In genomic region chr13:14471121-14471520, GRCm38 (mm10) we compare ENCODE assay signal across 28 mouse cellular contexts. TPM values are rescaled to one million over a fixed set of nuclear protein-coding genes. Genes with fewer than 3 reads are reported as not detected.
A peak's percentile ranks its signal among the peaks of the same experiment; 100 is the strongest.
DNase-seq lines count a peak whose midpoint lies in the region; ATAC-seq lines count a peak whose summit lies in the region.
"Had no signal": no experiment of that assay in that cellular context is flagged by ENCODE, and none has a peak within 500 bp of the region (broad histone marks: within the 10 kb centered on the region; RNA-seq: fewer than 3 reads in every experiment).

No protein-coding gene starts in this region.

- WGBS in forebrain, embryonic 15.5 days: 94% methylated on average over 1 of the region's 1 CpGs
- WGBS in forebrain, embryonic 11.5 days: 81% methylated on average over 1 of the region's 1 CpGs
- WGBS in hindbrain, embryonic 16.5 days: 81% methylated on average over 1 of the region's 1 CpGs
- WGBS in hindbrain, embryonic 10.5 days: 94% methylated on average over 1 of the region's 1 CpGs
- WGBS in neural tube, embryonic 13.5 days: 69% methylated on average over 1 of the region's 1 CpGs

- H3K27me3 ChIP-seq in forebrain, embryonic 15.5 days: no peaks in the 10 kb centered on the region
- H3K27me3 ChIP-seq in forebrain, embryonic 11.5 days (ENCODE audit: control insufficient read depth, insufficient read depth, low read length): no peaks in the 10 kb centered on the region
- no peaks in the 10 kb centered on the region for H3K27me3 ChIP-seq in hindbrain, embryonic 16.5 days (replicated peaks; ENCODE audit: control insufficient read depth, insufficient read depth, low read length)
- no peaks in the 10 kb centered on the region for H3K27me3 ChIP-seq in hindbrain, embryonic 10.5 days (ENCODE audit: insufficient read depth, poor library complexity, severe bottlenecking)
- no peaks in the 10 kb centered on the region for H3K27me3 ChIP-seq in neural tube, embryonic 13.5 days
- H3K27me3 ChIP-seq: embryonic facial prominence, embryonic 15.5 days; limb, embryonic 15.5 days; liver, embryonic 13.5 days; neural tube, embryonic 12.5 days; stomach, embryonic 15.5 days had no signal

- ATAC-seq in forebrain, embryonic 15.5 days (replicated peaks): peak; percentile 38; the same call in 1 of the 2 replicates
- ATAC-seq in forebrain, embryonic 11.5 days (replicated peaks; ENCODE audit: low FRiP score): no peak
- ATAC-seq in hindbrain, embryonic 16.5 days: 0 out of 2 replicates have a peak, but pooled peaks have one; percentile 18
- ATAC-seq in neural tube, embryonic 13.5 days (ENCODE audit: low read depth): peak; percentile 47; the same call in 1 of the 2 replicates
- ATAC-seq: activated CD4-positive, CD25-positive, alpha-beta regulatory T cell, adult 4 months; forebrain, embryonic 16.5 days; intestine, embryonic 16.5 days had no signal

- H3K4me1 ChIP-seq in forebrain, embryonic 15.5 days: no peaks in the 10 kb centered on the region
- H3K4me1 ChIP-seq in forebrain, embryonic 11.5 days (replicated peaks; ENCODE audit: control insufficient read depth, insufficient read depth, low read length): no peaks in the 10 kb centered on the region
- no peaks in the 10 kb centered on the region for H3K4me1 ChIP-seq in hindbrain, embryonic 16.5 days (ENCODE audit: control insufficient read depth, insufficient read depth, low read depth, low read length)
- no peaks in the 10 kb centered on the region for H3K4me1 ChIP-seq in hindbrain, embryonic 10.5 days (replicated peaks)
- H3K4me1 ChIP-seq in neural tube, embryonic 13.5 days (replicated peaks): no peaks in the 10 kb centered on the region
- H3K4me1 ChIP-seq: embryonic facial prominence, embryonic 15.5 days; limb, embryonic 10.5 days; limb, embryonic 15.5 days; liver, embryonic 13.5 days; neural tube, embryonic 12.5 days; stomach, embryonic 15.5 days had no signal

- no peak for DNase-seq in forebrain, embryonic 11.5 days (ENCODE audit: low spot score)
- DNase-seq in hindbrain, embryonic 10.5 days (ENCODE audit: low spot score): no peak
- DNase-seq in neural tube, embryonic 10.5 days (ENCODE audit: extremely low spot score, low spot score): no peak
- DNase-seq in layer of hippocampus, postnatal 36 days: no peak
- DNase-seq: adrenal gland, adult 2 months; adrenal gland, postnatal 36 days; cerebellum, adult 18-20 months; cerebellum, postnatal 10 days; gastrocnemius, adult 2 months; heart, postnatal 36 days; kidney, adult 9 months; kidney, postnatal 10 days; liver, embryonic 13.5 days; lung, postnatal 10 days; retina, postnatal 1 day; right cerebral cortex, postnatal 14 days had no signal

- H3K4me2 ChIP-seq in forebrain, embryonic 15.5 days (replicated peaks): no peak overlapping the region
- H3K4me2 ChIP-seq in forebrain, embryonic 11.5 days (ENCODE audit: low read depth, low read length, severe bottlenecking): no peak overlapping the region
- no peak overlapping the region for H3K4me2 ChIP-seq in hindbrain, embryonic 16.5 days (ENCODE audit: low read length)
- H3K4me2 ChIP-seq in neural tube, embryonic 13.5 days: no peak overlapping the region
- H3K4me2 ChIP-seq: embryonic facial prominence, embryonic 15.5 days; limb, embryonic 15.5 days; liver, embryonic 13.5 days; neural tube, embryonic 12.5 days; stomach, embryonic 15.5 days had no signal

- H3K4me3 ChIP-seq in forebrain, embryonic 15.5 days: no peak overlapping the region
- H3K4me3 ChIP-seq in forebrain, embryonic 11.5 days (ENCODE audit: low read depth, low read length): no peak overlapping the region
- no peak overlapping the region for H3K4me3 ChIP-seq in hindbrain, embryonic 16.5 days (ENCODE audit: low read length)
- H3K4me3 ChIP-seq in hindbrain, embryonic 10.5 days: no peak overlapping the region
- H3K4me3 ChIP-seq in neural tube, embryonic 13.5 days: no peak overlapping the region
- H3K4me3 ChIP-seq: embryonic facial prominence, embryonic 15.5 days; gastrocnemius, adult 2 months; limb, embryonic 10.5 days; limb, embryonic 15.5 days; liver, embryonic 13.5 days; neural tube, embryonic 12.5 days; stomach, embryonic 15.5 days had no signal

- H3K36me3 ChIP-seq in forebrain, embryonic 15.5 days: peaks cover 3% of the 10 kb centered on the region; the same call in 1 of the 2 replicates
- no peaks in the 10 kb centered on the region for H3K36me3 ChIP-seq in forebrain, embryonic 11.5 days (ENCODE audit: control insufficient read depth, insufficient read depth, low read length)
- H3K36me3 ChIP-seq in hindbrain, embryonic 16.5 days (ENCODE audit: control insufficient read depth, insufficient read depth, low read length): no peaks in the 10 kb centered on the region
- no peaks in the 10 kb centered on the region for H3K36me3 ChIP-seq in hindbrain, embryonic 10.5 days
- H3K36me3 ChIP-seq in neural tube, embryonic 13.5 days: no peaks in the 10 kb centered on the region
- H3K36me3 ChIP-seq: embryonic facial prominence, embryonic 15.5 days; limb, embryonic 10.5 days; limb, embryonic 15.5 days; liver, embryonic 13.5 days; neural tube, embryonic 12.5 days; stomach, embryonic 15.5 days had no signal

- no peak overlapping the region for H3K27ac ChIP-seq in forebrain, embryonic 15.5 days (replicated peaks)
- no peak overlapping the region for H3K27ac ChIP-seq in forebrain, embryonic 11.5 days (ENCODE audit: low read depth, low read length)
- H3K27ac ChIP-seq in hindbrain, embryonic 16.5 days (ENCODE audit: low read depth, low read length): no peak overlapping the region
- H3K27ac ChIP-seq in hindbrain, embryonic 10.5 days: no peak overlapping the region
- H3K27ac ChIP-seq in neural tube, embryonic 13.5 days (replicated peaks): no peak overlapping the region
- H3K27ac ChIP-seq: embryonic facial prominence, embryonic 15.5 days; gastrocnemius, adult 2 months; limb, embryonic 10.5 days; limb, embryonic 15.5 days; liver, embryonic 13.5 days; neural tube, embryonic 12.5 days; stomach, embryonic 15.5 days had no signal

- H3K9me3 ChIP-seq in forebrain, embryonic 15.5 days: no peaks in the 10 kb centered on the region
- no peaks in the 10 kb centered on the region for H3K9me3 ChIP-seq in forebrain, embryonic 11.5 days (ENCODE audit: control insufficient read depth, low read length)
- H3K9me3 ChIP-seq in hindbrain, embryonic 16.5 days (ENCODE audit: control insufficient read depth, low read length): no peaks in the 10 kb centered on the region
- H3K9me3 ChIP-seq in hindbrain, embryonic 10.5 days: no peaks in the 10 kb centered on the region
- no peaks in the 10 kb centered on the region for H3K9me3 ChIP-seq in neural tube, embryonic 13.5 days
- H3K9me3 ChIP-seq: embryonic facial prominence, embryonic 15.5 days; limb, embryonic 10.5 days; limb, embryonic 15.5 days; liver, embryonic 13.5 days; neural tube, embryonic 12.5 days; stomach, embryonic 15.5 days had no signal

- H3K9ac ChIP-seq in forebrain, embryonic 15.5 days (replicated peaks): no peak overlapping the region
- no peak overlapping the region for H3K9ac ChIP-seq in forebrain, embryonic 11.5 days (ENCODE audit: low read length)
- H3K9ac ChIP-seq in hindbrain, embryonic 16.5 days (ENCODE audit: low read depth, low read length): no peak overlapping the region
- no peak overlapping the region for H3K9ac ChIP-seq in neural tube, embryonic 13.5 days
- H3K9ac ChIP-seq: embryonic facial prominence, embryonic 15.5 days; limb, embryonic 15.5 days; liver, embryonic 13.5 days; neural tube, embryonic 12.5 days; stomach, embryonic 15.5 days had no signal

RNA-seq across cellular contexts. Expression of gene Hecw1, which starts 51.9 kb away (rescaled TPM):
- 42.5 and 46.5 TPM in 2 replicates for polyA plus RNA-seq in forebrain, embryonic 15.5 days (2015; fragmentation: Nextera tagmentation; extraction: Ambion mirVana)
- polyA plus RNA-seq in forebrain, embryonic 11.5 days (2014; fragmentation: Nextera tagmentation; extraction: Ambion mirVana): 5.5 and 6.8 TPM in 2 replicates
- polyA plus RNA-seq in hindbrain, embryonic 16.5 days (2015; fragmentation: Nextera tagmentation; extraction: Ambion mirVana): 37.9 and 38.9 TPM in 2 replicates
- polyA plus RNA-seq in hindbrain, embryonic 10.5 days (2016; fragmentation: Nextera tagmentation; extraction: Ambion mirVana): 4.5 and 7.7 TPM in 2 replicates
- polyA plus RNA-seq in neural tube, embryonic 13.5 days (2015; fragmentation: Nextera tagmentation; extraction: Ambion mirVana): 30.6 and 34.8 TPM in 2 replicates
- total RNA-seq in layer of hippocampus, postnatal 36 days (2021): 10 to 100 TPM; 61.4 to 63.8 TPM
- total RNA-seq: common myeloid progenitor, adult 5-6 weeks had no signal
- polyA plus RNA-seq: adrenal gland, adult 2 months had no signal
